ENCODE assay signal across 28 mouse cellular contexts in the genomic region with DNA sequence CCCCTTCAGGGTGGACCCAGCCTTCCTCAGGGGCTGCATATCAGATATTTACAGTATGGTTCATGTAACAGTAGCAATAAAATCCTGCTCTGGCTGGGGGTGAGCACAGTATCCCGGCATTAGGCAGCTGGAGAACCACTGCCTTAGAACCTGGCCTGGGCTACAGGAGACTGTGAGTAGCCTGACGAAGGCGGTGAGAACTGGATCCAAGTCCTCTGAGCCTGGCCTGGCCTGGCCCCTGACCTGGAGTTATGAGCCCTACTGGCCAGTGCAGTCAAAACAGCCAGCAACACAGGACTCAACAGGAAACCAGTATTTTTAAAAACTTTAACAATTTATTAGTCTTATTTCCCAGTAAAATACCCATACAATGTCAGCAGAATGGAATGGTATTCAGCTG. TPM values are rescaled to one million over a fixed set of nuclear protein-coding genes. Genes with fewer than 3 reads are reported as not detected.
"Had no signal": no experiment of that assay in that cellular context is flagged by ENCODE, and none has a peak within 500 bp of the region (broad histone marks: within the 10 kb centered on the region; RNA-seq: fewer than 3 reads in every experiment).

No protein-coding gene starts in this region.

- H3K4me2 ChIP-seq: liver, embryonic 13.5 days; midbrain, embryonic 12.5 days; midbrain, embryonic 15.5 days; neural tube, embryonic 13.5 days had no signal

- H3K27ac ChIP-seq: left cerebral cortex, adult 2 months; liver, embryonic 13.5 days; midbrain, embryonic 12.5 days; midbrain, embryonic 15.5 days had no signal

- H3K9ac ChIP-seq: liver, embryonic 13.5 days; midbrain, embryonic 12.5 days; midbrain, embryonic 15.5 days; neural tube, embryonic 13.5 days had no signal

- H3K9me3 ChIP-seq: liver, embryonic 13.5 days; midbrain, embryonic 12.5 days; midbrain, embryonic 15.5 days; neural tube, embryonic 13.5 days had no signal

- DNase-seq: layer of hippocampus, postnatal 36 days; liver, embryonic 13.5 days; lung, adult 2 months; lung, postnatal 14 days; lung, postnatal 4 days; thymus, adult 18-20 months; thymus, postnatal 36 days had no signal

- H3K4me1 ChIP-seq: liver, embryonic 13.5 days; midbrain, embryonic 12.5 days; midbrain, embryonic 15.5 days had no signal

- ATAC-seq: intestine, postnatal 0 days; midbrain, embryonic 15.5 days had no signal

- H3K4me3 ChIP-seq: left cerebral cortex, adult 2 months; liver, embryonic 13.5 days; midbrain, embryonic 12.5 days; midbrain, embryonic 15.5 days; myocyte; neural tube, embryonic 13.5 days had no signal

- H3K27me3 ChIP-seq: liver, embryonic 13.5 days; midbrain, embryonic 12.5 days; midbrain, embryonic 15.5 days; neural tube, embryonic 13.5 days had no signal

RNA-seq across cellular contexts. Expression of a gene that starts 38.9 kb away (rescaled TPM):
- total RNA-seq: layer of hippocampus, adult 8-10 months; layer of hippocampus, postnatal 36 days; liver, adult 2 months; megakaryocyte progenitor cell, adult 5-6 weeks; megakaryocyte-erythroid progenitor cell, adult 5-6 weeks; monocyte, adult 5-6 weeks; neutrophil, adult 5-6 weeks had no signal
- polyA plus RNA-seq: intestine, embryonic 14.5 days; intestine, postnatal 0 days; limb, embryonic 11.5 days; limb, embryonic 14.5 days; liver, adult 2 months; liver, embryonic 13.5 days; liver, embryonic 16.5 days; lung, adult 2 months; midbrain, embryonic 12.5 days; midbrain, embryonic 15.5 days; myocyte; neural tube, embryonic 13.5 days; spleen, adult 2 months; testis, adult 2 months; urinary bladder, adult 2 months had no signal

RNA-seq across cellular contexts. Expression of a gene that starts 54.8 kb away (rescaled TPM):
- total RNA-seq: liver, adult 2 months had no signal
- polyA plus RNA-seq: liver, adult 2 months; myocyte had no signal

RNA-seq across cellular contexts. Expression of a gene that starts 59.6 kb away (rescaled TPM):
- total RNA-seq: liver, adult 2 months; megakaryocyte-erythroid progenitor cell, adult 5-6 weeks; monocyte, adult 5-6 weeks; neutrophil, adult 5-6 weeks had no signal
- polyA plus RNA-seq: liver, adult 2 months; liver, embryonic 13.5 days; lung, adult 2 months; lung, embryonic 16.5 days; small intestine, adult 2 months; spleen, adult 2 months had no signal
